Mouse (Mus musculus) intestine, embryonic 15.5 days (tissue): ENCODE measurements at regions not wholly inside any gene's neighbourhood (a gene's known extent, or its start where the extent isn't known, plus 50 kb on each side); places are given as distances from the start of the nearest gene placed in this dataset.

Experiments used
- ATAC-seq: fragments of 200-750 bp; cut with Nextera tagmentation; 2 replicates; pipeline ENCODE4 v1.8.0; 2017; ENCODE audit warnings: moderate TSS enrichment, moderate library complexity
- H3K27ac ChIP-seq: fragments of 300-500 bp; sonication (generic); 2 replicates; pipeline ENCODE4 v1.5.1; 2015; ENCODE audit warnings: mild to moderate bottlenecking, inconsistent platforms
- H3K27me3 ChIP-seq: fragments of 300-500 bp; sonication (generic); replicated peaks from 2 replicates; pipeline ENCODE4 v1.6.1; 2015; ENCODE audit warnings: inconsistent platforms
- H3K36me3 ChIP-seq: fragments of 300-500 bp; sonication (generic); 2 replicates; pipeline ENCODE4 v1.6.1; 2015; ENCODE audit warnings: inconsistent platforms
- H3K4me1 ChIP-seq: fragments of 300-500 bp; sonication (generic); replicated peaks from 2 replicates; pipeline ENCODE4 v1.6.1; 2015; ENCODE audit warnings: inconsistent platforms
- H3K4me2 ChIP-seq: fragments of 300-500 bp; sonication (generic); replicated peaks from 2 replicates; pipeline ENCODE4 v1.6.1; 2015; ENCODE audit warnings: mild to moderate bottlenecking, inconsistent platforms
- H3K4me3 ChIP-seq: fragments of 300-500 bp; sonication (generic); replicated peaks from 2 replicates; pipeline ENCODE4 v1.5.1; 2015; ENCODE audit warnings: inconsistent platforms
- H3K9ac ChIP-seq: fragments of 300-500 bp; sonication (generic); 2 replicates; pipeline ENCODE4 v1.6.1; 2015; ENCODE audit warnings: inconsistent platforms
- H3K9me3 ChIP-seq: fragments of 300-500 bp; sonication (generic); 2 replicates; pipeline ENCODE4 v1.6.1; 2016; ENCODE audit warnings: inconsistent platforms
- WGBS: fragments of 180-500 bp; shearing (Covaris S2); methylation state at CpG from one replicate; pipeline ENCODE4 v1.1.7; 2015; 5-methylcytosine and 5-hydroxymethylcytosine counted together

GRCm38 (mm10) chr7:37377889-37378521 is 395.4 kb downstream of the Zfp536 start:
- H3K4me2 ChIP-seq, result peak overlapping the region; percentile 26
- no peaks in the 10 kb centered on the region for H3K36me3 ChIP-seq
- H3K4me1 ChIP-seq, result 0 out of 2 replicates have a peak, but pooled peaks cover 6% of the 10 kb centered on the region
- peak; percentile 81 for ATAC-seq
- H3K27ac ChIP-seq, result no peak overlapping the region
- 28% methylated on average over 19 of the region's 19 CpGs for WGBS
- H3K9me3 ChIP-seq, result no peaks in the 10 kb centered on the region
- no peaks in the 10 kb centered on the region for H3K27me3 ChIP-seq
- H3K4me3 ChIP-seq, result no peak overlapping the region
- H3K9ac ChIP-seq, result no peak overlapping the region

- Histone ChIP-seq H3K9me3 (no peaks in the 10 kb centered on the region), H3K4me3 (no peak overlapping the region), H3K4me1 (no peaks in the 10 kb centered on the region), H3K4me2 (no peak overlapping the region), H3K9ac (no peak overlapping the region), H3K36me3 (no peaks in the 10 kb centered on the region), H3K27me3 (no peaks in the 10 kb centered on the region), H3K27ac (no peak overlapping the region)
- no peak for ATAC-seq
- 85% methylated on average over 8 of the region's 8 CpGs for WGBS
Observed at GRCm38 (mm10) chr7:37387871-37388270, 385.6 kb downstream of the Zfp536 start.

- Histone ChIP-seq H3K4me1 (no peaks in the 10 kb centered on the region), H3K27ac (no peak overlapping the region), H3K9ac (no peak overlapping the region), H3K4me2 (no peak overlapping the region), H3K4me3 (no peak overlapping the region), H3K9me3 (no peaks in the 10 kb centered on the region), H3K27me3 (no peaks in the 10 kb centered on the region), H3K36me3 (no peaks in the 10 kb centered on the region)
- WGBS, result 85% methylated on average over 22 of the region's 22 CpGs
- no peak for ATAC-seq
Observed at GRCm38 (mm10) chr7:37388843-37389702, 384.4 kb downstream of the Zfp536 start.

- H3K27ac ChIP-seq, result no peak overlapping the region
- WGBS, result 78% methylated on average over 2 of the region's 2 CpGs
- H3K4me2 ChIP-seq, result no peak overlapping the region
- H3K4me1 ChIP-seq, result no peaks in the 10 kb centered on the region
- no peak for ATAC-seq
- no peaks in the 10 kb centered on the region for H3K9me3 ChIP-seq
- H3K36me3 ChIP-seq, result no peaks in the 10 kb centered on the region
- no peaks in the 10 kb centered on the region for H3K27me3 ChIP-seq
- H3K9ac ChIP-seq, result no peak overlapping the region
- H3K4me3 ChIP-seq, result no peak overlapping the region
Observed at GRCm38 (mm10) chr7:37389703-37390087, 383.7 kb downstream of the Zfp536 start.

- H3K27me3 ChIP-seq, result no peaks in the 10 kb centered on the region
- no peak for ATAC-seq
Observed at GRCm38 (mm10) chr7:37390271-37390670, 383.2 kb downstream of the Zfp536 start.

GRCm38 (mm10) chr7:37392122-37392521 is 381.3 kb downstream of the Zfp536 start:
- H3K27ac ChIP-seq, result no peak overlapping the region
- no peaks in the 10 kb centered on the region for H3K4me1 ChIP-seq
- no peaks in the 10 kb centered on the region for H3K27me3 ChIP-seq
- no peaks in the 10 kb centered on the region for H3K36me3 ChIP-seq
- no peak overlapping the region for H3K4me2 ChIP-seq
- 86% methylated on average over 6 of the region's 6 CpGs for WGBS
- no peak overlapping the region for H3K4me3 ChIP-seq
- no peak overlapping the region for H3K9ac ChIP-seq
- ATAC-seq, result no peak
- H3K9me3 ChIP-seq, result no peaks in the 10 kb centered on the region

More at GRCm38 (mm10) chr7:37390271-37390670, 383.2 kb downstream of the Zfp536 start:
- no peaks in the 10 kb centered on the region for H3K4me1 ChIP-seq
- H3K36me3 ChIP-seq, result no peaks in the 10 kb centered on the region
- no peak overlapping the region for H3K4me2 ChIP-seq
- H3K4me3 ChIP-seq, result no peak overlapping the region
- H3K9ac ChIP-seq, result no peak overlapping the region
- no peaks in the 10 kb centered on the region for H3K9me3 ChIP-seq
- no peak overlapping the region for H3K27ac ChIP-seq
- WGBS, result 89% methylated on average over 7 of the region's 7 CpGs

- H3K4me1 ChIP-seq, result no peaks in the 10 kb centered on the region
- no peak overlapping the region for H3K27ac ChIP-seq
- WGBS, result 89% methylated on average over 8 of the region's 8 CpGs
- no peaks in the 10 kb centered on the region for H3K27me3 ChIP-seq
- no peaks in the 10 kb centered on the region for H3K36me3 ChIP-seq
- H3K4me3 ChIP-seq, result no peak overlapping the region
- no peak overlapping the region for H3K4me2 ChIP-seq
- no peak for ATAC-seq
- H3K9ac ChIP-seq, result no peak overlapping the region
- H3K9me3 ChIP-seq, result no peaks in the 10 kb centered on the region
Observed at GRCm38 (mm10) chr7:37392604-37393003, 380.8 kb downstream of the Zfp536 start.

- H3K36me3 ChIP-seq, result no peaks in the 10 kb centered on the region
- 76% methylated on average over 3 of the region's 3 CpGs for WGBS
Observed at GRCm38 (mm10) chr7:37393071-37393470, 380.4 kb downstream of the Zfp536 start.

GRCm38 (mm10) chr7:37394965-37395426 is 378.4 kb downstream of the Zfp536 start:
- ATAC-seq, result no peak
- no peaks in the 10 kb centered on the region for H3K4me1 ChIP-seq
- H3K9me3 ChIP-seq, result no peaks in the 10 kb centered on the region
- H3K4me3 ChIP-seq, result no peak overlapping the region
- H3K4me2 ChIP-seq, result no peak overlapping the region
- no peak overlapping the region for H3K27ac ChIP-seq
- no peak overlapping the region for H3K9ac ChIP-seq
- no peaks in the 10 kb centered on the region for H3K36me3 ChIP-seq
- WGBS, result 68% methylated on average over 8 of the region's 8 CpGs
- no peaks in the 10 kb centered on the region for H3K27me3 ChIP-seq

More at GRCm38 (mm10) chr7:37393071-37393470, 380.4 kb downstream of the Zfp536 start:
- no peaks in the 10 kb centered on the region for H3K9me3 ChIP-seq
- no peaks in the 10 kb centered on the region for H3K4me1 ChIP-seq
- no peak overlapping the region for H3K4me3 ChIP-seq
- H3K27me3 ChIP-seq, result no peaks in the 10 kb centered on the region
- H3K4me2 ChIP-seq, result no peak overlapping the region
- no peak for ATAC-seq
- H3K9ac ChIP-seq, result no peak overlapping the region
- H3K27ac ChIP-seq, result no peak overlapping the region

- H3K4me2 ChIP-seq, result no peak overlapping the region
- ATAC-seq, result no peak
- no peaks in the 10 kb centered on the region for H3K4me1 ChIP-seq
- H3K4me3 ChIP-seq, result no peak overlapping the region
- no peak overlapping the region for H3K27ac ChIP-seq
- 83% methylated on average over 13 of the region's 13 CpGs for WGBS
- no peaks in the 10 kb centered on the region for H3K36me3 ChIP-seq
- H3K27me3 ChIP-seq, result no peaks in the 10 kb centered on the region
- no peak overlapping the region for H3K9ac ChIP-seq
- H3K9me3 ChIP-seq, result no peaks in the 10 kb centered on the region
Observed at GRCm38 (mm10) chr7:37395881-37396513, 377.4 kb downstream of the Zfp536 start.

GRCm38 (mm10) chr7:37403483-37403882 is 370.0 kb downstream of the Zfp536 start:
- Histone ChIP-seq H3K27ac (no peak overlapping the region), H3K36me3 (no peaks in the 10 kb centered on the region), H3K27me3 (no peaks in the 10 kb centered on the region), H3K4me3 (no peak overlapping the region), H3K4me1 (no peaks in the 10 kb centered on the region), H3K9ac (no peak overlapping the region), H3K4me2 (no peak overlapping the region), H3K9me3 (no peaks in the 10 kb centered on the region)
- ATAC-seq, result no peak
- WGBS, result 94% methylated on average over 2 of the region's 2 CpGs

GRCm38 (mm10) chr7:37413350-37413749 is 360.1 kb downstream of the Zfp536 start:
- Histone ChIP-seq H3K4me1 (no peaks in the 10 kb centered on the region), H3K9ac (no peak overlapping the region), H3K27ac (no peak overlapping the region), H3K4me3 (no peak overlapping the region), H3K9me3 (no peaks in the 10 kb centered on the region), H3K4me2 (no peak overlapping the region), H3K27me3 (no peaks in the 10 kb centered on the region), H3K36me3 (no peaks in the 10 kb centered on the region)
- no peak for ATAC-seq
- 64% methylated on average over 4 of the region's 4 CpGs for WGBS
